Mouse (Mus musculus): ENCODE data around the gene Arhgap8.

DNA sequence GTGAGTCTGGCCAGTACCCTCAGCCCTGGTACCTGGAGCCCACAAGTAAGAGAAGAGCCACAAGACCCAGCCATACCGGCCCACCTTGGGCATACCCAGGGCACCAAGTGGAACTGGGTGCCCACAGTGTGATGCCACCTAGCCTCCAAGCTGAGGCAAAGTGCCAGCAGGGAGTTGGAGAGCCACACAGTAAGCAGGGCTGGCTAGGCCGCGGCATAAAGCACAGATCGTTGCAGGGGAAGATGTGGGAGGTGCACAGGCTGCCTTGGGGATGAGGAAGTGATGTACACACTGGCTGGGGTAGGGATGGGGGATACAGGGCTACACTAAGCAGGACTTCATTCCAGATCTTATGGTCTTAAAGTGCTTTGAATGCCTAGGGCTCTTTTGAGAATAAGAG is 101.0 kb downstream of the Arhgap8 start:
- TF ChIP-seq NELFE (IDR thresholded peaks at IDR 0.05; ENCODE audit: low read depth, low read length) (no peak), ZNF384 (IDR thresholded peaks at IDR 0.05; ENCODE audit: low read depth, low read length) (no peak), CHD1 (IDR thresholded peaks at IDR 0.05; ENCODE audit: low read depth, low read length) (no peak), CTCF (IDR thresholded peaks at IDR 0.05 in 2 of 3, conservative IDR thresholded peaks at IDR 0.05 in 1 of 3; ENCODE audit: control insufficient read depth in 1 of 3, insufficient read depth in 1 of 3, low read depth in 2 of 3, low read length in 3 of 3, poor library complexity in 1 of 3, severe bottlenecking in 1 of 3) (no peak), TBP (IDR thresholded peaks at IDR 0.05; ENCODE audit: low read depth, low read length) (no peak), JUND (IDR thresholded peaks at IDR 0.05; ENCODE audit: low read depth, low read length) (no peak), USF1 (IDR thresholded peaks at IDR 0.05; ENCODE audit: low read depth, low read length) (no peak), TCF12 (IDR thresholded peaks at IDR 0.05; ENCODE audit: low read depth, low read length) (no peak), MAZ (IDR thresholded peaks at IDR 0.05; ENCODE audit: low read depth, low read length) (no peak)

Measured in MEL (cell line).